Mouse (Mus musculus) MEL (cell line): ENCODE data around the gene Tnnt2.

Source experiments
- CTCF ChIP-seq, 3 experiments: IDR thresholded peaks in 2 of 3; conservative IDR thresholded peaks in 1 of 3; 2 replicates each; pipeline ENCODE4 v1.5.1; 2011 to 2012; ENCODE audit warnings: low read length in 3 of 3, low read depth in 2 of 3, mild to moderate bottlenecking in 2 of 3, improper control_type of control experiment in 1 of 3, inconsistent platforms in 1 of 3, mixed read lengths in 1 of 3, moderate library complexity in 1 of 3; ENCODE audit not compliant: control insufficient read depth in 1 of 3, insufficient read depth in 1 of 3, poor library complexity in 1 of 3, severe bottlenecking in 1 of 3
- E2F4 ChIP-seq: IDR thresholded peaks from 2 replicates; pipeline ENCODE4 v1.6.1; 2011; ENCODE audit warnings: low read depth, low read length, improper control_type of control experiment, borderline replicate concordance
- ELF1 ChIP-seq: IDR thresholded peaks from 2 replicates; pipeline ENCODE4 v1.6.1; 2014; ENCODE audit warnings: low read depth, mild to moderate bottlenecking, inconsistent platforms, low read length, improper control_type of control experiment, moderate library complexity
- ETS1 ChIP-seq: IDR thresholded peaks from 2 replicates; pipeline ENCODE4 v1.6.1; 2012; ENCODE audit warnings: low read depth, mild to moderate bottlenecking, inconsistent platforms, low read length, improper control_type of control experiment, moderate library complexity
- MAFK ChIP-seq: IDR thresholded peaks from 2 replicates; pipeline ENCODE4 v1.6.1; 2011; ENCODE audit warnings: low read depth, mild to moderate bottlenecking, low read length, improper control_type of control experiment, borderline replicate concordance
- MEF2A ChIP-seq: IDR thresholded peaks from 2 replicates; pipeline ENCODE4 v1.6.1; 2014; ENCODE audit warnings: low read depth, mild to moderate bottlenecking, inconsistent platforms, low read length, improper control_type of control experiment; ENCODE audit not compliant: poor library complexity, insufficient replicate concordance, severe bottlenecking; ENCODE audit errors: extremely low read depth
- MXI1 ChIP-seq: IDR thresholded peaks from 2 replicates; pipeline ENCODE4 v1.6.1; 2011; ENCODE audit warnings: mild to moderate bottlenecking, low read depth, low read length, improper control_type of control experiment
- MYC ChIP-seq: IDR thresholded peaks from 2 replicates; pipeline ENCODE4 v1.6.1; 2011; ENCODE audit warnings: low read depth, mild to moderate bottlenecking, low read length, improper control_type of control experiment, moderate library complexity
- POLR2A ChIP-seq, 2 experiments: IDR thresholded peaks; 2 replicates each; pipeline ENCODE4 v1.6.1; 2011 to 2012; ENCODE audit warnings: low read length in 2 of 2, mild to moderate bottlenecking in 2 of 2, control low read depth in 1 of 2, improper control_type of control experiment in 1 of 2, low read depth in 1 of 2, moderate library complexity in 1 of 2; ENCODE audit not compliant: control insufficient read depth in 1 of 2, insufficient read depth in 1 of 2, poor library complexity in 1 of 2
- RAD21 ChIP-seq: IDR thresholded peaks from 2 replicates; pipeline ENCODE4 v1.6.1; 2011; ENCODE audit warnings: mild to moderate bottlenecking, low read depth, low read length, improper control_type of control experiment
- SMC3 ChIP-seq: IDR thresholded peaks from 2 replicates; pipeline ENCODE4 v1.6.1; 2011; ENCODE audit warnings: low read depth, low read length, improper control_type of control experiment
- UBTF ChIP-seq: IDR thresholded peaks from 2 replicates; pipeline ENCODE4 v1.6.1; 2012; ENCODE audit warnings: low read depth, mild to moderate bottlenecking, inconsistent platforms, low read length, improper control_type of control experiment, moderate library complexity, borderline replicate concordance; ENCODE audit not compliant: insufficient read depth
- USF2 ChIP-seq, 2 experiments: IDR thresholded peaks; 2 replicates each; pipeline ENCODE4 v1.6.1; 2011 to 2012; ENCODE audit warnings: improper control_type of control experiment in 2 of 2, low read length in 2 of 2, borderline replicate concordance in 1 of 2, inconsistent platforms in 1 of 2, low read depth in 1 of 2, mild to moderate bottlenecking in 1 of 2; ENCODE audit not compliant: insufficient read depth in 1 of 2
- ZMIZ1 ChIP-seq: IDR thresholded peaks from 2 replicates; pipeline ENCODE4 v1.6.1; 2012; ENCODE audit warnings: low read depth, mild to moderate bottlenecking, inconsistent platforms, low read length, improper control_type of control experiment, moderate library complexity

- TF ChIP-seq CTCF (IDR thresholded peaks at IDR 0.05 in 2 of 3, conservative IDR thresholded peaks at IDR 0.05 in 1 of 3; ENCODE audit: control insufficient read depth in 1 of 3, insufficient read depth in 1 of 3, low read depth in 2 of 3, low read length in 3 of 3, poor library complexity in 1 of 3, severe bottlenecking in 1 of 3) (no peak), POLR2A (IDR thresholded peaks at IDR 0.05; ENCODE audit: control insufficient read depth in 1 of 2, insufficient read depth in 1 of 2, low read depth in 1 of 2, low read length in 2 of 2, poor library complexity in 1 of 2) (no peak), MXI1 (no peak), MYC (no peak), UBTF (no peak), ETS1 (no peak), USF2 (IDR thresholded peaks at IDR 0.05; ENCODE audit: borderline replicate concordance in 1 of 2, insufficient read depth in 1 of 2, low read depth in 1 of 2, low read length in 2 of 2) (no peak), SMC3 (no peak), E2F4 (no peak), ZMIZ1 (no peak), RAD21 (no peak), MEF2A (no peak), ELF1 (no peak), MAFK (no peak)
These were observed 35.8 kb upstream of the Tnnt2 start for GRCm38 (mm10) chr1:135800192-135800950.
